Mouse (Mus musculus) spleen, postnatal 4 days (tissue): ENCODE measurements around the gene Mrpl49.
"Not testable (repeated sequence)": the region's sequence is repeated elsewhere in the genome, so short reads cannot be mapped to it uniquely, and the experiment has no call there.

Experiments
- DNase-seq, 2 experiments: peaks; one replicate each; pipeline ENCODE4 v3.0.0; 2022; ENCODE audit warnings: low spot score in 2 of 2

Mrpl49 gene

GRCm38 (mm10) chr19:6067011-6067723 is 9.6 kb upstream of the Mrpl49 start:
- peak; percentile 87 to 96 for DNase-seq

- DNase-seq: peak in 1 of 2 experiments; percentile 64
Measured at GRCm38 (mm10) chr19:6066571-6066970, 9.0 kb upstream of the Mrpl49 start.

- no peak for DNase-seq
Measured at GRCm38 (mm10) chr19:6063081-6063480, 5.5 kb upstream of the Mrpl49 start.

GRCm38 (mm10) chr19:6062418-6062817 is 4.8 kb upstream of the Mrpl49 start:
- DNase-seq: no peak

GRCm38 (mm10) chr19:6061641-6062302 is 4.2 kb upstream of the Mrpl49 start:
- peak; percentile 60 to 82 for DNase-seq

- DNase-seq: peak; percentile 90 to 93
Measured at GRCm38 (mm10) chr19:6061021-6061533, 3.5 kb upstream of the Mrpl49 start, which contains the start of gene Znhit2. TSS of gene Znhit2 (plus strand) at chr19:6061192.

- no peak for DNase-seq
Measured at GRCm38 (mm10) chr19:6058966-6059365, 1.4 kb upstream of the Mrpl49 start.

GRCm38 (mm10) chr19:6058513-6058912 is 928 bp upstream of the Mrpl49 start:
- DNase-seq: no peak

- DNase-seq: no peak
Measured at GRCm38 (mm10) chr19:6056696-6057095, 889 bp downstream of the Mrpl49 start.

GRCm38 (mm10) chr19:6054296-6054695 is 3.3 kb downstream of the Mrpl49 start:
- no peak for DNase-seq

GRCm38 (mm10) chr19:6052516-6052915 is 5.1 kb downstream of the Mrpl49 start:
- DNase-seq: no peak

GRCm38 (mm10) chr19:6048681-6049410 is 8.7 kb downstream of the Mrpl49 start:
- peak in 1 of 2 experiments; percentile 50 for DNase-seq

GRCm38 (mm10) chr19:6047899-6048166 is 9.8 kb downstream of the Mrpl49 start:
- peak in 1 of 2 experiments; percentile 67 for DNase-seq

GRCm38 (mm10) chr19:6047154-6047898 is 10.3 kb downstream of the Mrpl49 start:
- peak in 1 of 2 experiments; percentile 74 for DNase-seq

- DNase-seq: peak; percentile 90 to 95
Measured at GRCm38 (mm10) chr19:6046294-6047153, 11.1 kb downstream of the Mrpl49 start, which contains the start of gene Syvn1. TSS of gene Syvn1 (plus strand) at chr19:6046576.

GRCm38 (mm10) chr19:6045366-6046293 is 12.0 kb downstream of the Mrpl49 start:
- peak in 1 of 2 experiments; percentile 59 for DNase-seq

GRCm38 (mm10) chr19:6044102-6044501 is 13.5 kb downstream of the Mrpl49 start:
- not testable (repeated sequence) for DNase-seq

GRCm38 (mm10) chr19:6042293-6042692 is 15.3 kb downstream of the Mrpl49 start:
- DNase-seq: peak in 1 of 2 experiments; percentile 58

- no peak for DNase-seq
Measured at GRCm38 (mm10) chr19:6040002-6040401, 17.6 kb downstream of the Mrpl49 start.
